Mouse (Mus musculus) induced T-regulatory cell, adult 2 months (primary cell): ENCODE results near the gene Gm26602.
A peak's percentile ranks its signal among the peaks of the same experiment; 100 is the strongest.

Source experiments
- DNase-seq: peaks from one replicate; pipeline ENCODE4 v3.0.0-alpha.2; 2012; ENCODE audit warnings: low read depth

The Gm26602 gene

GRCm38 (mm10) chr10:79886054-79886453, 24.6 kb upstream of the Gm26602 start, which contains the start of gene Elane:
TSS of gene Elane (plus strand) at chr10:79886247.
- no peak for DNase-seq

- DNase-seq = no peak
Measured at GRCm38 (mm10) chr10:79886611-79887010, 24.0 kb upstream of the Gm26602 start.

GRCm38 (mm10) chr10:79889386-79889785, 21.3 kb upstream of the Gm26602 start:
- DNase-seq = no peak

- no peak for DNase-seq
Measured at GRCm38 (mm10) chr10:79890670-79891069, 20.0 kb upstream of the Gm26602 start, which contains the start of gene Cfd. TSS of gene Cfd (plus strand) at chr10:79890853.

- DNase-seq = peak; percentile 89
Measured at GRCm38 (mm10) chr10:79892451-79893118, 18.1 kb upstream of the Gm26602 start.

- DNase-seq = no peak
Measured at GRCm38 (mm10) chr10:79896306-79896705, 14.3 kb upstream of the Gm26602 start.

GRCm38 (mm10) chr10:79896814-79897213, 13.8 kb upstream of the Gm26602 start:
- no peak for DNase-seq

GRCm38 (mm10) chr10:79897316-79898245, 13.1 kb upstream of the Gm26602 start:
- peak; percentile 70 for DNase-seq

- peak; percentile 37 for DNase-seq
Measured at GRCm38 (mm10) chr10:79900951-79901410, 9.7 kb upstream of the Gm26602 start.

- DNase-seq = no peak
Measured at GRCm38 (mm10) chr10:79906712-79907111, 3.9 kb upstream of the Gm26602 start.

GRCm38 (mm10) chr10:79907415-79907814, 3.2 kb upstream of the Gm26602 start:
- DNase-seq = no peak

GRCm38 (mm10) chr10:79908167-79909091, 2.2 kb upstream of the Gm26602 start, which contains the start of gene Med16:
TSS of gene Med16 (minus strand) at chr10:79908923.
- DNase-seq = peak; percentile 99

GRCm38 (mm10) chr10:79909092-79909922, 1.3 kb upstream of the Gm26602 start:
- no peak for DNase-seq

GRCm38 (mm10) chr10:79912412-79912811, 1.8 kb downstream of the Gm26602 start:
- no peak for DNase-seq

GRCm38 (mm10) chr10:79914131-79914947, 3.7 kb downstream of the Gm26602 start:
- DNase-seq = no peak

GRCm38 (mm10) chr10:79914948-79915596, 4.4 kb downstream of the Gm26602 start:
- DNase-seq = no peak

- no peak for DNase-seq
Measured at GRCm38 (mm10) chr10:79916081-79916480, 5.4 kb downstream of the Gm26602 start.

GRCm38 (mm10) chr10:79916808-79917531, 6.3 kb downstream of the Gm26602 start, which contains the start of gene Kiss1r:
TSS of gene Kiss1r (plus strand) at chr10:79916971.
- peak; percentile 88 for DNase-seq
